In genomic region chr2:7622716-7623285, GRCm38 (mm10) we compare ENCODE assay signal across 12 mouse cellular contexts.
"Had no signal": no experiment of that assay in that cellular context is flagged by ENCODE, and none has a peak within 500 bp of the region (broad histone marks: within the 10 kb centered on the region; RNA-seq: fewer than 3 reads in every experiment).

No protein-coding gene starts in this region.

- H3K4me2 ChIP-seq: intestine, embryonic 15.5 days; liver, embryonic 13.5 days; lung, embryonic 15.5 days; midbrain, embryonic 13.5 days; neural tube, embryonic 15.5 days had no signal

- H3K9me3 ChIP-seq: intestine, embryonic 15.5 days; liver, embryonic 13.5 days; lung, embryonic 15.5 days; midbrain, embryonic 13.5 days; neural tube, embryonic 15.5 days had no signal

- H3K36me3 ChIP-seq: intestine, embryonic 15.5 days; liver, embryonic 13.5 days; lung, embryonic 15.5 days; midbrain, embryonic 13.5 days; neural tube, embryonic 15.5 days had no signal

- H3K4me1 ChIP-seq: liver, embryonic 13.5 days; midbrain, embryonic 13.5 days; neural tube, embryonic 15.5 days had no signal

- DNase-seq: kidney, adult 18-20 months; kidney, postnatal 10 days; liver; liver, embryonic 13.5 days; liver, postnatal 0 days; lung, postnatal 14 days; thymus, postnatal 4 days had no signal

- ATAC-seq: intestine, embryonic 15.5 days; liver, postnatal 0 days; midbrain, embryonic 13.5 days had no signal

- H3K4me3 ChIP-seq: intestine, embryonic 15.5 days; liver, embryonic 13.5 days; lung, embryonic 15.5 days; midbrain, embryonic 13.5 days; myocyte; neural tube, embryonic 15.5 days had no signal

- H3K9ac ChIP-seq: intestine, embryonic 15.5 days; liver, embryonic 13.5 days; liver, postnatal 0 days; lung, embryonic 15.5 days; midbrain, embryonic 13.5 days; neural tube, embryonic 15.5 days had no signal

- H3K27ac ChIP-seq: intestine, embryonic 15.5 days; liver, embryonic 13.5 days; lung, embryonic 15.5 days; midbrain, embryonic 13.5 days; neural tube, embryonic 15.5 days had no signal

- H3K27me3 ChIP-seq: intestine, embryonic 15.5 days; liver, embryonic 13.5 days; lung, embryonic 15.5 days; midbrain, embryonic 13.5 days; neural tube, embryonic 15.5 days had no signal
